Mouse (Mus musculus) hindbrain, embryonic 16.5 days (tissue): Measurements from ENCODE around the gene Aqp7. TPM values are rescaled to one million over a fixed set of nuclear protein-coding genes. Genes with fewer than 3 reads are reported as not detected.

ENCODE experiments used
- ATAC-seq: fragments of 200-750 bp; cut with Nextera tagmentation; 2 replicates; pipeline ENCODE4 v1.8.0; 2017; ENCODE audit warnings: moderate TSS enrichment, moderate library complexity
- H3K27ac ChIP-seq: fragments of 300-500 bp; sonication (generic); 2 replicates; pipeline ENCODE4 v1.5.1; 2014; ENCODE audit warnings: low read depth, mild to moderate bottlenecking, control low read depth, low read length, moderate library complexity
- H3K27me3 ChIP-seq: fragments of 300-500 bp; sonication (generic); replicated peaks from 2 replicates; pipeline ENCODE4 v1.6.1; 2014; ENCODE audit warnings: low read length; ENCODE audit not compliant: control insufficient read depth, insufficient read depth
- H3K36me3 ChIP-seq: fragments of 300-500 bp; sonication (generic); 2 replicates; pipeline ENCODE4 v1.6.1; 2014; ENCODE audit warnings: mild to moderate bottlenecking, low read length, moderate library complexity, mixed read lengths; ENCODE audit not compliant: control insufficient read depth, insufficient read depth
- H3K4me1 ChIP-seq: fragments of 300-500 bp; sonication (generic); 2 replicates; pipeline ENCODE4 v1.6.1; 2014; ENCODE audit warnings: low read depth, low read length; ENCODE audit not compliant: control insufficient read depth, insufficient read depth
- H3K4me2 ChIP-seq: fragments of 300-500 bp; sonication (generic); 2 replicates; pipeline ENCODE4 v1.6.1; 2014; ENCODE audit warnings: mild to moderate bottlenecking, low read length, control low read depth, moderate library complexity
- H3K4me3 ChIP-seq: fragments of 300-500 bp; sonication (generic); 2 replicates; pipeline ENCODE4 v1.5.1; 2014; ENCODE audit warnings: mild to moderate bottlenecking, low read length, control low read depth, moderate library complexity
- H3K9ac ChIP-seq: fragments of 300-500 bp; sonication (generic); 2 replicates; pipeline ENCODE4 v1.6.1; 2014; ENCODE audit warnings: low read depth, mild to moderate bottlenecking, control low read depth, low read length, moderate library complexity
- H3K9me3 ChIP-seq: fragments of 300-500 bp; sonication (generic); 2 replicates; pipeline ENCODE4 v1.6.1; 2014; ENCODE audit warnings: mild to moderate bottlenecking, low read length, moderate library complexity; ENCODE audit not compliant: control insufficient read depth
- WGBS: fragments of 180-500 bp; shearing (Covaris S2); extraction: QIAGEN DNeasy Blood & Tissue Kit; methylation state at CpG from one replicate; pipeline ENCODE4 v1.1.7; 2014; 5-methylcytosine and 5-hydroxymethylcytosine counted together
- polyA plus RNA-seq: library from polyadenylated mRNA; unstranded; fragments of >200 nt; fragmentation: Nextera tagmentation; extraction: Ambion mirVana; gene quantifications from 2 replicates; pipeline ENCODE4 v1.2.1, GENCODE M21; 2015

Aqp7 gene
- polyA plus RNA-seq, 1 experiment from 2014 or later: not detected

DNA sequence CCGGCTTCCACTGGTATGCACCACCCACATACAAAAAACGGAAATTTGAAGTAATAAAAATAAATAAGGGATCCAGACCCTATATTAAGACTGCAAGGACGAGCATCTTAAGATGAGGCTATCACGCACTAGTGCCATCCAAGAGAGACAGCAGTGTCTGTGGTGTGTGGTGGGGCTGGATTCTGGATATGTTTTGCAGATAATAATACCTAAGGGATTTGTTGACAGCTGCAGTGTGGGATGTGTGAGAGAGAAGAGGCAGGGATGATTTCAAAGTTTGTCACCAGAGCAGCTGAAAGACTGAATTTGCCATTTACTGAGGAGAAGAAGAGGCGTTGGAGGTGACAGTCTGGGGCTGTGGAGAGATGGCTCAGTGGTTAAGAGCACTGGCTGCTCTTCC, 18.6 kb downstream of the Aqp7 start:
- Histone ChIP-seq H3K4me3 (no peak overlapping the region), H3K4me1 (no peaks in the 10 kb centered on the region), H3K36me3 (peaks cover 9% of the 10 kb centered on the region), H3K27me3 (no peaks in the 10 kb centered on the region), H3K4me2 (no peak overlapping the region), H3K9me3 (no peaks in the 10 kb centered on the region), H3K9ac (no peak overlapping the region), H3K27ac (no peak overlapping the region)
- WGBS: 87% methylated on average over 5 of the region's 5 CpGs
- no peak for ATAC-seq

DNA sequence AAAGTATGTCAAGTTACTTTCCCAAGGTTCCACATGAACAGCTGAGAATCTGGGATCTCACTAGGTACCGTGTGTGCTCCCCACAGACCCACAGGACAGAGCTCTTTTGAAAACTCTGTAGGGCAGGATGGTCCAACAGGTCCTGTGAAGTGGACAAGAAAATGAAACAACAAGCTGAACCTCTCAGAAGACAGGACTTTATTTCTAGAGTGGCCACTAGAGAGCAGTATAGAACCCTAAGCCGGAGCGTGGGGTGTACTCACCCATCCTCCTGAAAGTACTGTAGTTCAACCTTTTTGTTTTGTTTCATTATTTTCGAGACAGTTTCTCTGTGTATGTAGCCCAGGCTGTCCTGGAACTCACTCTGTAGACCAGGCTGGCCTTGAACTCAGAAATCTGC, 19.7 kb downstream of the Aqp7 start:
- WGBS: 89% methylated on average over 4 of the region's 4 CpGs
- no peak for ATAC-seq
- H3K36me3 ChIP-seq: peaks cover 19% of the 10 kb centered on the region

DNA sequence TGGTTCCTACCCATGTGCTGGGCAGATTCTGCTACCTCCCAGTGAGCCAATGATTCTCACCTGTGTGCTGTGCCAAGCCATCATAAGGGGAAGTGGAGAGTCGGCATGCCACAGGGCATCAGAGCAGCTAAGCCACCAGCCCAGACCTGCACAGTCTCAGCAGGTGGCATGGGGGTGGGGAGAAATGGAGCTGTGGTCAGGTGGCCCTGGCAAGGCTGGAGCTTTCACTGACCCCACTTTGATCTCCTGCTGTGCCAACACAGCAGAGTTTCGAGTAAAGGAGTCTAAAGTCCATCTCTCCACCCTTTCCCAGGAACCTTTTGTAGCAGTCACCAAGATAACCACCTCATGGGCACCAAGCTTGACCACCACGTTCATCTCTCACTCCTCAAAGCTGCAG, 20.1 kb downstream of the Aqp7 start:
- H3K4me1 ChIP-seq: no peaks in the 10 kb centered on the region
- peaks cover 19% of the 10 kb centered on the region for H3K36me3 ChIP-seq
- H3K27ac ChIP-seq: no peak overlapping the region
- H3K9me3 ChIP-seq: no peaks in the 10 kb centered on the region
- 91% methylated on average over 3 of the region's 3 CpGs for WGBS
- no peak overlapping the region for H3K9ac ChIP-seq
- no peak for ATAC-seq
- no peaks in the 10 kb centered on the region for H3K27me3 ChIP-seq
- no peak overlapping the region for H3K4me3 ChIP-seq
- H3K4me2 ChIP-seq: no peak overlapping the region

More for the DNA sequence above, 19.7 kb downstream of the Aqp7 start:
- H3K4me1 ChIP-seq: no peaks in the 10 kb centered on the region
- H3K4me3 ChIP-seq: no peak overlapping the region
- no peaks in the 10 kb centered on the region for H3K27me3 ChIP-seq
- H3K4me2 ChIP-seq: no peak overlapping the region
- H3K27ac ChIP-seq: no peak overlapping the region
- no peaks in the 10 kb centered on the region for H3K9me3 ChIP-seq
- H3K9ac ChIP-seq: no peak overlapping the region

DNA sequence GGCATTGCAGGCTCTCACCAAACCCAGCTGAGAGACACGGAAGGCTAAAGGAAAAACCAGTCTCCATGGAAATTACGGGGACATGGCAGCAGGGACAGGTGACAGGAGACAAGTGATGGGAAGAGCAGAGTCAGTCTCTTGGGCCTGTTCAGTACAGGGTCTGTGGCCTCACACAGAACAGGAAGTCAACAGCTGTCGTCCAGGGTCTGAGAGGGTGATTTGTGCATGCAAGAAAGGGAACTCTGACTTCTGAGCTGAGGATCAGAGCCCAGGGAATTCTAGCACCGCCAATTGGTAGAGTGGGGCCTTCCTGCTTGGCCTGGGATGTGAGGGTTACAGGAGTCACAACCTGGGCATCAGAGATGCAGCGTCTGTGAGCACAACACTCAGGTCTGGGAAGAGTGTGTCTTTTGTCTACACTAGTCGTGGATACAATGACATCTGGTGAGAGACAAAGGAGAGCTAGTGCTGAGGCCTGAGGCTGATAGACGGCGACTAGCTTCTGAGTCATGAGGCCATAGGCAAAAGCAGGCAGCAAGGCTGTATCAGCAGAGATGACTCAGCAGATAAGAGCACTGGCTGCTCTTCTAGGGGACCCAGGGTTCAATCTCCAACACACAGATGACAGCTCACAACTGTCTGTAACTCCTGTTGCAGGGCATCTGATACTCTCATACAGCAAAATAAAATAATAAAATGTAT, 21.7 kb downstream of the Aqp7 start:
- WGBS: 53% methylated on average over 8 of the region's 8 CpGs
- Histone ChIP-seq H3K27ac (no peak overlapping the region), H3K27me3 (no peaks in the 10 kb centered on the region), H3K4me1 (no peaks in the 10 kb centered on the region), H3K4me3 (no peak overlapping the region), H3K4me2 (no peak overlapping the region), H3K9me3 (no peaks in the 10 kb centered on the region), H3K9ac (no peak overlapping the region), H3K36me3 (peaks cover 22% of the 10 kb centered on the region)
- no peak for ATAC-seq

DNA sequence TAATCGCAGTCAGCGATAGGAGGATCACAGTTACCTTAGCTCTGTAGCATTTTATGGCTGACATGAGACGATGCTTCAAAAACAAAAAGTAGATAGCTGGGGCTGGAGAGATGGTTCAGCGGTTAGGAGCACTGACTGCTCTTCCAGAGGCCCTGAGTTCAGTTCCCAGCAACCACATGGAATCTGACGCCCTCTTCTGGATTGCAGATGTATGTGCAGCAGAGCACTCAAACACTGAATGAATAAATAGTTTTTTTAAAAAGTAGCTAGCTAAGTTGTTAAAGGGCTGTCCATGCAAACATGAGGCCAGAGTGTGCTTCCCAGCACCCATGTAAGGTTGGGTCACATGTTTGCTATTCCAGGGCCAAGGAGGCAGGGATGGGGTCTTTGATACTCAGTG, 26.8 kb downstream of the Aqp7 start:
- Histone ChIP-seq H3K27me3 (no peaks in the 10 kb centered on the region), H3K9me3 (no peaks in the 10 kb centered on the region), H3K4me2 (no peak overlapping the region), H3K27ac (no peak overlapping the region), H3K9ac (no peak overlapping the region), H3K36me3 (peaks cover 27% of the 10 kb centered on the region; the same call in 1 of the 2 replicates), H3K4me1 (no peaks in the 10 kb centered on the region), H3K4me3 (no peak overlapping the region)
- no peak for ATAC-seq
- 95% methylated on average over 5 of the region's 5 CpGs for WGBS

DNA sequence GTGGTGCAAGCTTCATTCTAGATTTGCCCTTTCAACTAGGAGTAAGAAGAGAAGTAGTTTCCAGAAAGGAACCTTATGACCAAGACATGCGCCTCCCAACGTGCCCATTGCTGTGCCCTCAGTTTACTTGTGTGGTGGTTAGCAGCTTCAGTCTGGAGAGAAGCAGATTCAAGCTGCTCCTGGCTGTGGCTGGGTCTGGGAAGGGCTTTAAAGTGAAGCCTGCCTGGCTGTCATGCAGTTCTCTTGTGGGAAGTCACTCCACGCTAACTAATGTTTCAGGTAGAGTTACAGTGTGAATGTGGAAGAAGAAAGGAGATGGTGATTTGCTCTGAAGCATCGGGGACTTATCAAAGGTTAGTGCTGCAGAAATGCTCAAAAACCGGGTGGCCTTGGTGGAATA, 32.1 kb downstream of the Aqp7 start:
- no peaks in the 10 kb centered on the region for H3K9me3 ChIP-seq
- 97% methylated on average over 5 of the region's 5 CpGs for WGBS
- no peaks in the 10 kb centered on the region for H3K4me1 ChIP-seq
- no peak overlapping the region for H3K27ac ChIP-seq
- no peaks in the 10 kb centered on the region for H3K27me3 ChIP-seq
- ATAC-seq: no peak
- no peak overlapping the region for H3K9ac ChIP-seq
- H3K4me2 ChIP-seq: no peak overlapping the region
- H3K4me3 ChIP-seq: no peak overlapping the region
- H3K36me3 ChIP-seq: peaks cover 39% of the 10 kb centered on the region

DNA sequence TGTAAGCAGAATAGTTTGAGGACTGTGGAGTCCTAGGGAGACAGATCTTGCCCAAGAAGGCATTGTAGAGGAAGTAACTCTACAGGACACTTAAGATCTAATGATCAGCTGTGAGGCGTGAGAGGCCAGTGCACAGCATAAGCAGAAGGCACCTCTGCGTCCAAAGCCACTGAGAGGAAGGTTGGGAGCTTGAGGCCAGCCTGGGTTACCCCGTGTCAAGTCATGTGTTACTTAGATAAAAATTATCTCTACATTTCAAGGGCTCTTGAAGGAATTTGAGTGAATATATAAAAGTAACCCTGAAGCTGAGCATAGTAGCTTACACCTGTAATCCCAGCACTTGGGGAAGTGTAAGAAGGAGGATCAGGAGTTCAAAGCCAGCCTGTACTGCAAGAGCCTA, 34.6 kb downstream of the Aqp7 start:
- Histone ChIP-seq H3K9ac (no peak overlapping the region), H3K4me1 (no peaks in the 10 kb centered on the region), H3K4me3 (no peak overlapping the region), H3K27me3 (no peaks in the 10 kb centered on the region), H3K4me2 (no peak overlapping the region), H3K36me3 (peaks cover 45% of the 10 kb centered on the region), H3K27ac (no peak overlapping the region), H3K9me3 (no peaks in the 10 kb centered on the region)
- ATAC-seq: no peak
- 91% methylated on average over 3 of the region's 3 CpGs for WGBS

DNA sequence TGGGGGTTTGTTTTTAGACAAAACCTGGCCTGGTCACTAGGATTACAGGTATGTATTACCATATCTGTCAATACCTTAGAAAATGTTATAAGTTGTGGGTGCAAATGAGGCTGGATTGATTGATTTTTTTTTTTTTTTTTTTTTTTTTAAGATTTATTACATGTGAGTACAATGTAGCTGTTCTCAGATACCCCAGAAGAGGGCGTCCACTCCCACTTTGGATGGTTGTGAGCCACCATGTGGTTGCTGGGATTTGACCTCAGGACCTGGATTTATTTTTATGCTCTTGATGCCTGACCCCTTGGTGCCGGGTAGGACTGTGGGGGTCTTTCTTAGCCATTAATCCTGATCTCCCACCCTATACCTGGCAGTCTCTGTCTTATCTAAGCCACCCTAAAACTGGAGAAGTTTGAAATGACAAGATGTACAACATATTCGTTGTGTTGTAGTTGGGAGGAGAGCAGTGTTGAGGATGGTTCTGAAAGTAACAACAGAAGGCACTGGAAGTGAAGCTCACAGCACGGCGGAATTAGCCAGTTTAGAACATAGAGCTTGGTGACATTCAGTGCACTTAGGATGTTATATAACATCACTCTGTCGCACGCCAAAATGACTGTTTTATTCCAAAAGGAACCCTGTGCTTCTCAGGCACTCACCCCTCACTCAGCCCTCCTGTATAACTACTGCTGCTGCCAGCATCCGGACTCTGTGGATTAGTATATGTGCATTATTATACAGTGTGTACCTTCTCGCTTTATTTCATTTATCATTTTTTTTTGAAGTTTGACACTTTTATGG, 46.9 kb downstream of the Aqp7 start:
- H3K4me2 ChIP-seq: no peak overlapping the region
- 94% methylated on average over 9 of the region's 9 CpGs for WGBS
- no peak overlapping the region for H3K9ac ChIP-seq
- no peak overlapping the region for H3K4me3 ChIP-seq
- no peak for ATAC-seq
- no peak overlapping the region for H3K27ac ChIP-seq
- H3K4me1 ChIP-seq: no peaks in the 10 kb centered on the region
- H3K9me3 ChIP-seq: no peaks in the 10 kb centered on the region
- peaks cover 59% of the 10 kb centered on the region for H3K36me3 ChIP-seq
- H3K27me3 ChIP-seq: no peaks in the 10 kb centered on the region

DNA sequence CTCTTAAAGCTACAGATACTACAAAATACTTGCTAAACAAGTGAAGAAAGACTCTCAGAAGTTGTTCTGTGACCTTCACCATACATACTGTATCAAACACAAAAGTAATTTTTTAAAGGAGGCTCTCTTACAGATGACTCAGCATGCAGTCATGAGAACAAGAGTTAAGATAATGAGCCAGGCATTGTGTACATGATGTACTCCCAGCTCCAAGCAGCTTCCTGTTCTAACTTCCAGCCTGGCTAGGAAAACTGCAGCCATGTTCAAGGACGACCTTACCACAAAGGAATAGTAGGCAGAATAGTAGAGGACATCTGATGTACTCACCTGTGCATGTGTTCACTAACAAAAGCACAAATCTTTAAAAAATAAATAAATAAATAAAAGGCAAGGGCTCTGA, 47.7 kb downstream of the Aqp7 start:
- 93% methylated on average over 1 of the region's 1 CpGs for WGBS
- ATAC-seq: no peak
- H3K27me3 ChIP-seq: no peaks in the 10 kb centered on the region
- H3K4me1 ChIP-seq: no peaks in the 10 kb centered on the region
- no peak overlapping the region for H3K27ac ChIP-seq
- H3K36me3 ChIP-seq: peaks cover 67% of the 10 kb centered on the region
- H3K4me3 ChIP-seq: no peak overlapping the region
- no peak overlapping the region for H3K4me2 ChIP-seq
- no peak overlapping the region for H3K9ac ChIP-seq
- H3K9me3 ChIP-seq: no peaks in the 10 kb centered on the region
